Mouse (Mus musculus): ENCODE measurements around the gene Rpp25l. TPM values are rescaled to one million over a fixed set of nuclear protein-coding genes. Genes with fewer than 3 reads are reported as not detected.

The Rpp25l gene
- total and polyA plus RNA-seq, 3 experiments = 52.0 to 63.5 TPM; not detected in 1

GRCm38 (mm10) chr4:41738256-41738603 lies 24.9 kb upstream of the Rpp25l start:
- peak overlapping the region; percentile 83 for H3K27ac ChIP-seq (ENCODE audit: control insufficient read depth, low read depth, low read length)
- H3K4me1 ChIP-seq (ENCODE audit: control insufficient read depth in 1 of 2, insufficient read depth in 2 of 2, low read length in 2 of 2) = peaks cover 2 to 29% of the 10 kb centered on the region in 2 experiments
- peak overlapping the region; percentile 40 for H3K9ac ChIP-seq (ENCODE audit: control insufficient read depth, low read depth, low read length, poor library complexity, severe bottlenecking)
- H3K79me2 ChIP-seq (ENCODE audit: control insufficient read depth, insufficient read depth, low read length, poor library complexity) = peaks cover 15% of the 10 kb centered on the region
- H3K36me3 ChIP-seq (ENCODE audit: control insufficient read depth in 1 of 2, insufficient read depth in 2 of 2, low read length in 2 of 2) = peaks cover 0 to 27% of the 10 kb centered on the region in 2 experiments; a peak in 2 of 4 replicates
- H3K27me3 ChIP-seq (ENCODE audit: control insufficient read depth in 1 of 2, insufficient read depth in 2 of 2, low read length in 2 of 2) = no peaks in the 10 kb centered on the region
- 0 out of 4 replicates have a peak overlapping the region, but pooled peaks of 1 of the 2 experiments have one; percentile 20 for H3K4me3 ChIP-seq (ENCODE audit: control insufficient read depth in 1 of 2, insufficient read depth in 1 of 2, low read depth in 2 of 2, low read length in 2 of 2)
- no peaks in the 10 kb centered on the region for H3K9me3 ChIP-seq (replicated peaks; ENCODE audit: insufficient read depth, low read length)
- no peak for TF ChIP-seq POLR2AphosphoS2 (IDR thresholded peaks at IDR 0.05; ENCODE audit: low read length)
- TF ChIP-seq RAD21 (IDR thresholded peaks at IDR 0.05; ENCODE audit: low read depth, low read length) = no peak
- no peak for TF ChIP-seq MAX (IDR thresholded peaks at IDR 0.05; ENCODE audit: low read length)
- no peak for TF ChIP-seq CHD1 (IDR thresholded peaks at IDR 0.05; ENCODE audit: low read depth, low read length)
- TF ChIP-seq POLR2A (IDR thresholded peaks at IDR 0.05; ENCODE audit: control insufficient read depth in 1 of 2, insufficient read depth in 1 of 2, low read depth in 1 of 2, low read length in 2 of 2, poor library complexity in 1 of 2) = no peak
- no peak for TF ChIP-seq JUND (IDR thresholded peaks at IDR 0.05; ENCODE audit: low read depth, low read length)
- TF ChIP-seq HCFC1 (IDR thresholded peaks at IDR 0.05; ENCODE audit: low read depth, low read length) = no peak
- no peak for TF ChIP-seq MYC (IDR thresholded peaks at IDR 0.05; ENCODE audit: low read depth, low read length)
- DNase-seq (ENCODE audit: low read depth, low spot score) = no peak

- peak overlapping the region; percentile 83 for H3K27ac ChIP-seq (ENCODE audit: control insufficient read depth, low read depth, low read length)
- DNase-seq (ENCODE audit: low read depth, low spot score) = peak; percentile 88
- TF ChIP-seq GATA1 (IDR thresholded peaks at IDR 0.05; ENCODE audit: low read depth, low read length) (peak; percentile 71), HCFC1 (IDR thresholded peaks at IDR 0.05; ENCODE audit: low read depth, low read length) (0 out of 2 replicates have a peak, but pooled peaks have one; percentile 34), CTCF (IDR thresholded peaks at IDR 0.05 in 2 of 3, conservative IDR thresholded peaks at IDR 0.05 in 1 of 3; ENCODE audit: control insufficient read depth in 1 of 3, insufficient read depth in 1 of 3, low read depth in 2 of 3, low read length in 3 of 3, poor library complexity in 1 of 3, severe bottlenecking in 1 of 3) (peak; percentile 58 to 90 (median 81)), BHLHE40 (IDR thresholded peaks at IDR 0.05; ENCODE audit: borderline replicate concordance, low read depth, low read length) (no peak), SMC3 (IDR thresholded peaks at IDR 0.05; ENCODE audit: low read depth, low read length) (peak; percentile 57), NRF1 (IDR thresholded peaks at IDR 0.05; ENCODE audit: insufficient read depth, low read depth, low read length, poor library complexity, severe bottlenecking) (peak; percentile 52; the same call in 1 of the 2 replicates), ZNF384 (IDR thresholded peaks at IDR 0.05; ENCODE audit: low read depth, low read length) (peak; percentile 84), MXI1 (IDR thresholded peaks at IDR 0.05; ENCODE audit: low read depth, low read length) (peak; percentile 65; the same call in 1 of the 2 replicates), USF2 (IDR thresholded peaks at IDR 0.05; ENCODE audit: borderline replicate concordance in 1 of 2, insufficient read depth in 1 of 2, low read depth in 1 of 2, low read length in 2 of 2) (no peak), POLR2A (IDR thresholded peaks at IDR 0.05; ENCODE audit: control insufficient read depth in 1 of 2, insufficient read depth in 1 of 2, low read depth in 1 of 2, low read length in 2 of 2, poor library complexity in 1 of 2) (peak in 1 of 2 experiments; percentile 45; a peak in 1 of 4 replicates), CHD2 (IDR thresholded peaks at IDR 0.05; ENCODE audit: low read length) (no peak), ZMIZ1 (IDR thresholded peaks at IDR 0.05; ENCODE audit: low read depth, low read length) (no peak), USF1 (IDR thresholded peaks at IDR 0.05; ENCODE audit: low read depth, low read length) (0 out of 2 replicates have a peak, but pooled peaks have one; percentile 20), SIN3A (IDR thresholded peaks at IDR 0.05; ENCODE audit: low read length) (peak; percentile 71; the same call in 1 of the 2 replicates), GABPA (IDR thresholded peaks at IDR 0.05; ENCODE audit: low read depth, low read length) (no peak), MAX (IDR thresholded peaks at IDR 0.05; ENCODE audit: low read length) (peak; percentile 40; the same call in 1 of the 2 replicates), RCOR1 (IDR thresholded peaks at IDR 0.05; ENCODE audit: low read depth, low read length) (peak; percentile 10; the same call in 1 of the 2 replicates), MYC (IDR thresholded peaks at IDR 0.05; ENCODE audit: low read depth, low read length) (peak; percentile 74), RAD21 (IDR thresholded peaks at IDR 0.05; ENCODE audit: low read depth, low read length) (peak; percentile 76), UBTF (IDR thresholded peaks at IDR 0.05; ENCODE audit: borderline replicate concordance, insufficient read depth, low read depth, low read length) (no peak), NELFE (IDR thresholded peaks at IDR 0.05; ENCODE audit: low read depth, low read length) (no peak), ZC3H11A (IDR thresholded peaks at IDR 0.05; ENCODE audit: low read depth, low read length) (peak; percentile 39), POLR2AphosphoS2 (IDR thresholded peaks at IDR 0.05; ENCODE audit: low read length) (peak; percentile 89), MEF2A (IDR thresholded peaks at IDR 0.05; ENCODE audit: extremely low read depth, insufficient replicate concordance, low read depth, low read length, poor library complexity, severe bottlenecking) (no peak), CHD1 (IDR thresholded peaks at IDR 0.05; ENCODE audit: low read depth, low read length) (no peak), ELF1 (IDR thresholded peaks at IDR 0.05; ENCODE audit: low read depth, low read length) (peak; percentile 63; the same call in 1 of the 2 replicates)
Measured at GRCm38 (mm10) chr4:41737602-41738255, 24.4 kb upstream of the Rpp25l start.

More at GRCm38 (mm10) chr4:41737602-41738255, 24.4 kb upstream of the Rpp25l start:
- peaks cover 0 to 27% of the 10 kb centered on the region in 2 experiments; a peak in 2 of 4 replicates for H3K36me3 ChIP-seq (ENCODE audit: control insufficient read depth in 1 of 2, insufficient read depth in 2 of 2, low read length in 2 of 2)
- peaks cover 2 to 29% of the 10 kb centered on the region in 2 experiments for H3K4me1 ChIP-seq (ENCODE audit: control insufficient read depth in 1 of 2, insufficient read depth in 2 of 2, low read length in 2 of 2)
- H3K4me3 ChIP-seq (ENCODE audit: control insufficient read depth in 1 of 2, insufficient read depth in 1 of 2, low read depth in 2 of 2, low read length in 2 of 2) = no peak overlapping the region
- no peaks in the 10 kb centered on the region for H3K9me3 ChIP-seq (replicated peaks; ENCODE audit: insufficient read depth, low read length)
- peaks cover 0 to under 1% of the 10 kb centered on the region in 2 experiments; a peak in 1 of 4 replicates for H3K27me3 ChIP-seq (ENCODE audit: control insufficient read depth in 1 of 2, insufficient read depth in 2 of 2, low read length in 2 of 2)
- peaks cover 15% of the 10 kb centered on the region for H3K79me2 ChIP-seq (ENCODE audit: control insufficient read depth, insufficient read depth, low read length, poor library complexity)
- H3K9ac ChIP-seq (ENCODE audit: control insufficient read depth, low read depth, low read length, poor library complexity, severe bottlenecking) = peak overlapping the region; percentile 40

Data from MEL (cell line).